Mouse (Mus musculus) Muller cell, postnatal 12 days (primary cell): Measurements from ENCODE around the gene Fbxl13.

Experiments used
- DNase-seq: peaks from one replicate; pipeline ENCODE4 v3.0.0-alpha.2; 2015; ENCODE audit errors: inconsistent ontology term

Fbxl13 gene

GRCm38 (mm10) chr5:21485197-21485829 lies 160.1 kb downstream of the Fbxl13 start:
- no peak for DNase-seq

- DNase-seq, result no peak
Observed at GRCm38 (mm10) chr5:21483275-21483674, 162.2 kb downstream of the Fbxl13 start.

GRCm38 (mm10) chr5:21482446-21483222 lies 162.8 kb downstream of the Fbxl13 start:
- no peak for DNase-seq

GRCm38 (mm10) chr5:21481521-21481920 lies 163.9 kb downstream of the Fbxl13 start:
- no peak for DNase-seq

GRCm38 (mm10) chr5:21479746-21480145 lies 165.7 kb downstream of the Fbxl13 start:
- DNase-seq, result no peak

GRCm38 (mm10) chr5:21478428-21478827 lies 167.0 kb downstream of the Fbxl13 start:
- DNase-seq, result no peak

GRCm38 (mm10) chr5:21468100-21468499 lies 177.3 kb downstream of the Fbxl13 start:
- no peak for DNase-seq

- DNase-seq, result no peak
Observed at GRCm38 (mm10) chr5:21467387-21467786, 178.0 kb downstream of the Fbxl13 start.

GRCm38 (mm10) chr5:21440833-21441530 lies 204.5 kb downstream of the Fbxl13 start:
- DNase-seq, result no peak

GRCm38 (mm10) chr5:21439446-21440110 lies 205.9 kb downstream of the Fbxl13 start:
- DNase-seq, result no peak

- DNase-seq, result no peak
Observed at GRCm38 (mm10) chr5:21438428-21438827, 207.0 kb downstream of the Fbxl13 start.

- no peak for DNase-seq
Observed at GRCm38 (mm10) chr5:21436471-21436975, 208.9 kb downstream of the Fbxl13 start.

- peak; percentile 26 for DNase-seq
Observed at GRCm38 (mm10) chr5:21434148-21434929, 211.1 kb downstream of the Fbxl13 start.
